Mouse (Mus musculus) stomach, postnatal 0 days (tissue): ENCODE data around the gene Psip1.

Source experiments
- CTCF ChIP-seq: IDR thresholded peaks from 2 replicates; pipeline ENCODE4 v1.5.1; 2016; ENCODE audit warnings: antibody characterized with exemption, low read depth, mild to moderate bottlenecking, moderate library complexity
- EP300 ChIP-seq: optimal IDR thresholded peaks from 2 replicates; pipeline ENCODE3; 2016; ENCODE audit warnings: antibody characterized with exemption

- no peak for TF ChIP-seq CTCF
- no peak for TF ChIP-seq EP300
These were observed 45.2 kb downstream of the Psip1 start for GRCm38 (mm10) chr4:83441050-83441449.
